Mouse (Mus musculus): Measurements from ENCODE around the gene Vmn1r30. TPM values are rescaled to one million over a fixed set of nuclear protein-coding genes. Genes with fewer than 3 reads are reported as not detected.

Gene Vmn1r30
- total RNA-seq (2014; rRNA removed; ENCODE audit: low replicate concordance): not detected in 2 replicates
- not detected in 2 replicates for polyA plus RNA-seq (2015; fragmentation: Nextera tagmentation; extraction: Ambion mirVana)

DNA sequence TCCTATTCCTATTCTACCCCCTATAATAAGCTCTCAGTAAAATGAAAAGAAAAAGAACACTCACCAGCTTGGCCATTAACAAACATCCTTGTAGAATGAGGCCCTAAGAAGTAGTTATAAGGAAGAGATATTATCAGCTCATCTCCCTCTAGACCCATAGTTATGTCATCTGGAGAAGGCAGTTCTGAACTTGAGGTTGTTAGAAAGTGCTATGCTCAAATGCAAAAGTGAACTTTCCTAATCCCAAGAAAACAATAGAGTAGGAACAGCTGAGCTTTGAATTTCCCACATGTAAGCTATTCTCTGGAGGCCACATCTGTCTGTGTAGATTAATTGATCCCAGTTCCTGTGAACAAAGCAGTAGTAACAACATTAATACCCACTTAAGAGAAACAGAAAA is at the start of gene Vmn1r30:
Vmn1r30 (minus strand) TSS at position 101 of the 400 bp plus-strand sequence.
- ATAC-seq (ENCODE audit: insufficient read depth, low read depth) (no peak), DNase-seq (ENCODE audit: low spot score) (no peak)
- no peaks in the 10 kb centered on the region for H3K4me1 ChIP-seq (ENCODE audit: control insufficient read depth, insufficient read depth)
- H3K36me3 ChIP-seq (replicated peaks; ENCODE audit: control insufficient read depth, insufficient read depth, low read length): no peaks in the 10 kb centered on the region
- no peaks in the 10 kb centered on the region for H3K9me3 ChIP-seq (replicated peaks; ENCODE audit: control insufficient read depth, low read length)
- H3K4me3 ChIP-seq (ENCODE audit: low read depth, low read length): no peak within 1 kb of the TSS
- no peak within 1 kb of the TSS for H3K9ac ChIP-seq (replicated peaks; ENCODE audit: low read depth, low read length)
- no peak within 1 kb of the TSS for H3K4me2 ChIP-seq (ENCODE audit: low read depth, low read length)
- TF ChIP-seq EP300 (IDR thresholded peaks at IDR 0.05; ENCODE audit: low read depth) (no peak), CTCF (IDR thresholded peaks at IDR 0.05; ENCODE audit: low read depth) (no peak)
- H3K27me3 ChIP-seq (ENCODE audit: control insufficient read depth, insufficient read depth, low read length): no peaks in the 10 kb centered on the region
- H3K27ac ChIP-seq (ENCODE audit: low read depth): no peak within 1 kb of the TSS

DNA sequence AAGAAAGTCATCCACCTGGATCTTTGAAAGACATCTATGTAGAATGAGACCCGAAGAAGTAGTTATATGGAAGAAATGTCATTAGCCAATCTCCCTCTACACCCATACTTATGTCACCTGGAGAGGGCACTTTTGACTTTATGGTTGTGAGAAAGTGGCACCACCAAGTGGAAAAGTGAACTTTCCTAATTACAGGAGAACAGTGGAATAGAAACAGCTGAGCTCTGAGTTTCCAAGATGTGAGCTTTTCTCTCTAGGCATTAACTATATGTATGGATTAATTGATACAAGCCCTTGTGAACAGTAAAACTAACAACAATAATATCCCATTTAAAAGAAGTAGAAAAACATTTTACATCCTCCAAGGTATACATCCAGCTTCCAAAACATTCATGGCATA is 32.0 kb upstream of the Vmn1r30 start, which contains the start of gene Vmn1r31:
Vmn1r31 (minus strand) TSS at position 101 of the 400 bp plus-strand sequence.
- Histone ChIP-seq H3K36me3 (replicated peaks; ENCODE audit: control insufficient read depth, insufficient read depth, low read length) (no peaks in the 10 kb centered on the region), H3K27ac (ENCODE audit: low read depth) (no peak within 1 kb of the TSS), H3K27me3 (ENCODE audit: control insufficient read depth, insufficient read depth, low read length) (no peaks in the 10 kb centered on the region), H3K9ac (replicated peaks; ENCODE audit: low read depth, low read length) (no peak within 1 kb of the TSS), H3K4me1 (ENCODE audit: control insufficient read depth, insufficient read depth) (no peaks in the 10 kb centered on the region), H3K4me3 (ENCODE audit: low read depth, low read length) (no peak within 1 kb of the TSS), H3K9me3 (replicated peaks; ENCODE audit: control insufficient read depth, low read length) (no peaks in the 10 kb centered on the region), H3K4me2 (ENCODE audit: low read depth, low read length) (no peak within 1 kb of the TSS)
- TF ChIP-seq EP300 (IDR thresholded peaks at IDR 0.05; ENCODE audit: low read depth) (no peak), CTCF (IDR thresholded peaks at IDR 0.05; ENCODE audit: low read depth) (no peak)
- ATAC-seq (ENCODE audit: insufficient read depth, low read depth) (no peak), DNase-seq (ENCODE audit: low spot score) (no peak)
- 70% methylated on average over 1 of the region's 1 CpGs for WGBS

Other genes starting within 250 kb of the Vmn1r30 start
- not detected in 2 replicates for gene Vmn1r27, start 224.6 kb downstream of the Vmn1r30 start, total RNA-seq (2014; rRNA removed; ENCODE audit: low replicate concordance)
- not detected in 2 replicates for gene Vmn1r27, start 224.6 kb downstream of the Vmn1r30 start, polyA plus RNA-seq (2015; fragmentation: Nextera tagmentation; extraction: Ambion mirVana)
- gene Vmn1r28, start 181.3 kb downstream of the Vmn1r30 start, total RNA-seq (2014; rRNA removed; ENCODE audit: low replicate concordance): not detected in 2 replicates
- gene Vmn1r28, start 181.3 kb downstream of the Vmn1r30 start, polyA plus RNA-seq (2015; fragmentation: Nextera tagmentation; extraction: Ambion mirVana): not detected in 2 replicates
- not detected in 2 replicates for gene Vmn1r29, start 141.8 kb downstream of the Vmn1r30 start, total RNA-seq (2014; rRNA removed; ENCODE audit: low replicate concordance)
- not detected in 2 replicates for gene Vmn1r29, start 141.8 kb downstream of the Vmn1r30 start, polyA plus RNA-seq (2015; fragmentation: Nextera tagmentation; extraction: Ambion mirVana)
- gene Vmn1r31, start 31.9 kb upstream of the Vmn1r30 start, total RNA-seq (2014; rRNA removed; ENCODE audit: low replicate concordance): not detected in 2 replicates
- not detected in 2 replicates for gene Vmn1r31, start 31.9 kb upstream of the Vmn1r30 start, polyA plus RNA-seq (2015; fragmentation: Nextera tagmentation; extraction: Ambion mirVana)
- gene Abcg2, start 141.1 kb upstream of the Vmn1r30 start, total RNA-seq (2014; rRNA removed; ENCODE audit: low replicate concordance): 59.8 and 74.3 TPM in 2 replicates
- 42.1 and 47.3 TPM in 2 replicates for gene Abcg2, start 141.1 kb upstream of the Vmn1r30 start, polyA plus RNA-seq (2015; fragmentation: Nextera tagmentation; extraction: Ambion mirVana)

Measured in heart, postnatal 0 days (tissue).